Mouse (Mus musculus) cerebellum, adult (tissue): ENCODE measurements around the gene Ncbp3.

ENCODE experiments used
- ATAC-seq: cut with Nextera tagmentation; 2 replicates; pipeline ENCODE4 v1.9.2; 2017; ENCODE audit warnings: mild to moderate bottlenecking, moderate library complexity, mixed read lengths; ENCODE audit not compliant: insufficient number of reproducible peaks, low FRiP score, low TSS enrichment

Gene Ncbp3

GRCm38 (mm10) chr11:73131020-73131419 is 83.4 kb downstream of the Ncbp3 start:
- ATAC-seq, result no peak

- no peak for ATAC-seq
Observed at GRCm38 (mm10) chr11:73132999-73133398, 85.4 kb downstream of the Ncbp3 start.

- ATAC-seq, result no peak
Observed at GRCm38 (mm10) chr11:73134222-73134621, 86.6 kb downstream of the Ncbp3 start.

GRCm38 (mm10) chr11:73136587-73136986 is 89.0 kb downstream of the Ncbp3 start:
- no peak for ATAC-seq

GRCm38 (mm10) chr11:73137116-73137515 is 89.5 kb downstream of the Ncbp3 start:
- no peak for ATAC-seq

GRCm38 (mm10) chr11:73137591-73138501 is 90.3 kb downstream of the Ncbp3 start, which contains the start of gene Haspin:
Haspin (minus strand) TSS chr11:73138294.
- ATAC-seq, result peak; percentile 93
